Comparison of ENCODE assay signal across 30 mouse cellular contexts in the genomic region with DNA sequence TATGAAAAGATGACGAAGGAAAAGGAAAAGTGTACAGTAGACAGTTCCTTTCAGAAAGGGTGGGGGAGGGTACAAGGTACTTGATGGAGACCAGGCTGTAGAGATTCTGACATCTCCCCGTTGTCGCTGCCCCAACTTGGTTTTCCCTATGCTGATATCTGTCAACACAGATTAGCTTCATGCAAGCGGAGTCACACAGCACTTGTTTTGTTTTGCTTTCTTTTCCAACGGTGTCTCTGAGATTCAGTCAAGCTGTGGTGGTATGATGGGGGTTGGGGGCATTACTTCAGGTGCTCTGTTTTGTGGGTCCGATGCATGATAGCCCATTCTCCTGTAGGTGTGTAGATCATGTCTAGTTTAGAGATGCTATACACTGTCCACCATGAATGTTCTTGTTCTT.
"Had no signal": no experiment of that assay in that cellular context is flagged by ENCODE, and none has a peak within 500 bp of the region (broad histone marks: within the 10 kb centered on the region; RNA-seq: fewer than 3 reads in every experiment).

No protein-coding gene starts in this region.

- DNase-seq: left cerebral cortex, postnatal 4 days; liver; liver, embryonic 13.5 days; liver, postnatal 0 days; lung, adult 18-20 months; lung, adult 2 months; lung, embryonic 14.5 days; lung, postnatal 10 days; lung, postnatal 14 days; lung, postnatal 36 days; lung, postnatal 4 days; midbrain, embryonic 14.5 days had no signal

- H3K4me1 ChIP-seq: limb, embryonic 10.5 days; limb, embryonic 12.5 days; limb, embryonic 13.5 days; limb, embryonic 15.5 days; liver, embryonic 12.5 days; liver, embryonic 13.5 days; liver, embryonic 15.5 days; lung, embryonic 15.5 days; midbrain, embryonic 10.5 days; midbrain, embryonic 12.5 days; midbrain, embryonic 13.5 days; midbrain, embryonic 15.5 days had no signal

- H3K9me3 ChIP-seq: limb, embryonic 10.5 days; limb, embryonic 12.5 days; limb, embryonic 13.5 days; limb, embryonic 15.5 days; liver, embryonic 12.5 days; liver, embryonic 13.5 days; liver, embryonic 15.5 days; lung, embryonic 15.5 days; midbrain, embryonic 10.5 days; midbrain, embryonic 12.5 days; midbrain, embryonic 13.5 days; midbrain, embryonic 15.5 days had no signal

- H3K27me3 ChIP-seq: limb, embryonic 12.5 days; limb, embryonic 13.5 days; limb, embryonic 15.5 days; liver, embryonic 12.5 days; liver, embryonic 13.5 days; liver, embryonic 15.5 days; lung, embryonic 15.5 days; megakaryocyte, embryonic 14.5 days; midbrain, embryonic 12.5 days; midbrain, embryonic 13.5 days; midbrain, embryonic 15.5 days had no signal

- H3K27ac ChIP-seq: left cerebral cortex, adult 2 months; limb, embryonic 10.5 days; limb, embryonic 12.5 days; limb, embryonic 13.5 days; limb, embryonic 15.5 days; liver, embryonic 12.5 days; liver, embryonic 13.5 days; liver, embryonic 14.5 days; liver, embryonic 15.5 days; lung, embryonic 15.5 days; macrophage; midbrain, embryonic 10.5 days; midbrain, embryonic 12.5 days; midbrain, embryonic 13.5 days; midbrain, embryonic 15.5 days had no signal

- H3K4me3 ChIP-seq: left cerebral cortex, adult 2 months; limb, embryonic 10.5 days; limb, embryonic 12.5 days; limb, embryonic 13.5 days; limb, embryonic 15.5 days; liver, embryonic 12.5 days; liver, embryonic 13.5 days; liver, embryonic 15.5 days; lung, embryonic 15.5 days; megakaryocyte, embryonic 14.5 days; midbrain, embryonic 10.5 days; midbrain, embryonic 12.5 days; midbrain, embryonic 13.5 days; midbrain, embryonic 15.5 days; myocyte had no signal

- H3K9ac ChIP-seq: limb, embryonic 12.5 days; limb, embryonic 13.5 days; limb, embryonic 15.5 days; liver, embryonic 12.5 days; liver, embryonic 13.5 days; liver, embryonic 14.5 days; liver, embryonic 15.5 days; liver, postnatal 0 days; lung, embryonic 14.5 days; lung, embryonic 15.5 days; midbrain, embryonic 12.5 days; midbrain, embryonic 13.5 days; midbrain, embryonic 15.5 days had no signal

- H3K4me2 ChIP-seq: limb, embryonic 12.5 days; limb, embryonic 13.5 days; limb, embryonic 15.5 days; liver, embryonic 11.5 days; liver, embryonic 12.5 days; liver, embryonic 13.5 days; liver, embryonic 15.5 days; lung, embryonic 14.5 days; lung, embryonic 15.5 days; midbrain, embryonic 12.5 days; midbrain, embryonic 13.5 days; midbrain, embryonic 15.5 days had no signal

- ATAC-seq: liver, embryonic 12.5 days; liver, postnatal 0 days; lung, postnatal 0 days; midbrain, embryonic 13.5 days; midbrain, embryonic 15.5 days had no signal

- H3K36me3 ChIP-seq: limb, embryonic 10.5 days had no signal
